Mouse (Mus musculus) G1E-ER4 (cell line): ENCODE results near the gene Pnkd. TPM values are rescaled to one million over a fixed set of nuclear protein-coding genes. Genes with fewer than 3 reads are reported as not detected.
A peak's percentile ranks its signal among the peaks of the same experiment; 100 is the strongest.

Experiments
- GATA1 ChIP-seq: IDR thresholded peaks from one replicate; pipeline ENCODE4 v1.8.0; 2012; ENCODE audit warnings: low read length, inconsistent platforms
- polyA plus RNA-seq: library from polyadenylated mRNA; stranded (reverse); fragments of >175 nt; gene quantifications from 2 replicates; pipeline ENCODE4 v1.2.3, GENCODE M21; 2012

Gene Pnkd
- polyA plus RNA-seq, 1 experiment, result 228 TPM

- no peak for TF ChIP-seq GATA1
Observed at GRCm38 (mm10) chr1:74271659-74272058, 13.1 kb upstream of the Pnkd start.

GRCm38 (mm10) chr1:74275015-74275414 lies 9.7 kb upstream of the Pnkd start:
- TF ChIP-seq GATA1, result no peak

GRCm38 (mm10) chr1:74277041-74277440 lies 7.7 kb upstream of the Pnkd start:
- TF ChIP-seq GATA1, result no peak

GRCm38 (mm10) chr1:74277883-74278537 lies 6.7 kb upstream of the Pnkd start:
- peak; percentile 48 for TF ChIP-seq GATA1

- TF ChIP-seq GATA1, result no peak
Observed at GRCm38 (mm10) chr1:74278538-74278937, 6.2 kb upstream of the Pnkd start, which contains the start of gene Gpbar1. Gene Gpbar1, plus strand, starts transcription at chr1:74278550.

- no peak for TF ChIP-seq GATA1
Observed at GRCm38 (mm10) chr1:74278988-74279387, 5.7 kb upstream of the Pnkd start.

GRCm38 (mm10) chr1:74280591-74281325 lies 4.0 kb upstream of the Pnkd start:
- TF ChIP-seq GATA1, result no peak

GRCm38 (mm10) chr1:74281372-74281771 lies 3.4 kb upstream of the Pnkd start:
- no peak for TF ChIP-seq GATA1

GRCm38 (mm10) chr1:74281886-74282285 lies 2.8 kb upstream of the Pnkd start:
- no peak for TF ChIP-seq GATA1

- TF ChIP-seq GATA1, result no peak
Observed at GRCm38 (mm10) chr1:74282896-74283625, 1.7 kb upstream of the Pnkd start.

GRCm38 (mm10) chr1:74283686-74284463 lies 855 bp upstream of the Pnkd start:
- no peak for TF ChIP-seq GATA1

- TF ChIP-seq GATA1, result no peak
Observed at GRCm38 (mm10) chr1:74285212-74286010, 681 bp downstream of the Pnkd start.

- no peak for TF ChIP-seq GATA1
Observed at GRCm38 (mm10) chr1:74288327-74288726, 3.6 kb downstream of the Pnkd start.

GRCm38 (mm10) chr1:74289248-74289647 lies 4.5 kb downstream of the Pnkd start:
- no peak for TF ChIP-seq GATA1

GRCm38 (mm10) chr1:74289740-74290139 lies 5.0 kb downstream of the Pnkd start:
- no peak for TF ChIP-seq GATA1
